Mouse (Mus musculus) cerebellum, adult 2 months (tissue): ENCODE data around the gene Sowahb.

Experiments
- CTCF ChIP-seq: fragments of 200-500 bp; IDR thresholded peaks from 2 replicates; pipeline ENCODE4 v1.5.1; 2011; ENCODE audit warnings: low read depth, mild to moderate bottlenecking, control low read depth, low read length, moderate library complexity, borderline replicate concordance; ENCODE audit not compliant: insufficient read depth
- POLR2A ChIP-seq: fragments of 200-500 bp; IDR thresholded peaks from 2 replicates; pipeline ENCODE4 v1.6.1; 2011; ENCODE audit warnings: low read length, control low read depth, borderline replicate concordance; ENCODE audit not compliant: insufficient read depth

DNA sequence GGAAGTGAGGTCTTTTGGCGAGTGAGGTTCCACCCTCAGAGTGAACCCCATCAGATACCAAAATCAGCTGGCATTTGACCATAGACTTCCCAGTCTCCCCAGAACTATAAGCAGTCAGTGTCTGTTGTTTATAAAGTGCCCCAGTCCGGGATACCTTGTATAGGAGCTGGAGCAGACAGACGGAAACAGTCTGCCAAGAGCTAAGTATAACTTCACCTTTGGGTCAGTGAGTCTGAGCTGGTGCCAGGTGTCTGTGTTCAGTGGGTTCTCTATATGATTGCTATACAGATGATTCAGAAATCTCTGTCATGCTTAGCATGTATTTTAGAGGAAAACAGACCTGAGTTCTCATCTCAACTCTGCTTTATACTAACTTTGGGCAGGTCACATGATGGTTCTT lies 52.7 kb downstream of the Sowahb start:
- TF ChIP-seq CTCF = no peak
- no peak for TF ChIP-seq POLR2A
